Mouse (Mus musculus) C2C12 (cell line): ENCODE measurements around the gene Cdk17.

Source experiments
- CEBPB ChIP-seq: IDR thresholded peaks from one replicate; pipeline ENCODE4 v1.6.1; 2011; ENCODE audit warnings: low read depth, mild to moderate bottlenecking, control low read depth, moderate library complexity
- CTCF ChIP-seq: IDR thresholded peaks from one replicate; pipeline ENCODE4 v1.5.1; 2011; ENCODE audit not compliant: control insufficient read depth, insufficient read depth, insufficient read length
- FOSL1 ChIP-seq: IDR thresholded peaks from one replicate; pipeline ENCODE4 v1.8.0; 2011; ENCODE audit warnings: mild to moderate bottlenecking, low read length; ENCODE audit not compliant: poor library complexity, insufficient read depth, severe bottlenecking
- MAX ChIP-seq: IDR thresholded peaks from one replicate; pipeline ENCODE4 v1.6.1; 2011; ENCODE audit warnings: mild to moderate bottlenecking, control low read depth
- MYOD1 ChIP-seq: IDR thresholded peaks from one replicate; pipeline ENCODE4 v1.6.1; 2011; ENCODE audit warnings: low read depth; ENCODE audit not compliant: control insufficient read depth, insufficient read length
- MYOG ChIP-seq: IDR thresholded peaks from one replicate; pipeline ENCODE4 v1.6.1; 2011; ENCODE audit not compliant: control insufficient read depth, insufficient read length; ENCODE audit errors: extremely low read depth
- USF1 ChIP-seq: IDR thresholded peaks from one replicate; pipeline ENCODE4 v1.6.1; 2011; ENCODE audit warnings: low read depth, mild to moderate bottlenecking, control low read depth, moderate library complexity

- TF ChIP-seq CTCF (no peak), MAX (no peak), FOSL1 (no peak), CEBPB (no peak), USF1 (no peak), MYOD1 (no peak), MYOG (no peak)
These were observed 30.0 kb downstream of the Cdk17 start for GRCm38 (mm10) chr10:93190475-93191262.
